Mouse (Mus musculus): Measurements from ENCODE around the gene Ankrd11. TPM values are rescaled to one million over a fixed set of nuclear protein-coding genes. Genes with fewer than 3 reads are reported as not detected.

Ankrd11 gene
- total RNA-seq, 2 experiments from 2014 or later, result 53.4 to 78.6 TPM

DNA sequence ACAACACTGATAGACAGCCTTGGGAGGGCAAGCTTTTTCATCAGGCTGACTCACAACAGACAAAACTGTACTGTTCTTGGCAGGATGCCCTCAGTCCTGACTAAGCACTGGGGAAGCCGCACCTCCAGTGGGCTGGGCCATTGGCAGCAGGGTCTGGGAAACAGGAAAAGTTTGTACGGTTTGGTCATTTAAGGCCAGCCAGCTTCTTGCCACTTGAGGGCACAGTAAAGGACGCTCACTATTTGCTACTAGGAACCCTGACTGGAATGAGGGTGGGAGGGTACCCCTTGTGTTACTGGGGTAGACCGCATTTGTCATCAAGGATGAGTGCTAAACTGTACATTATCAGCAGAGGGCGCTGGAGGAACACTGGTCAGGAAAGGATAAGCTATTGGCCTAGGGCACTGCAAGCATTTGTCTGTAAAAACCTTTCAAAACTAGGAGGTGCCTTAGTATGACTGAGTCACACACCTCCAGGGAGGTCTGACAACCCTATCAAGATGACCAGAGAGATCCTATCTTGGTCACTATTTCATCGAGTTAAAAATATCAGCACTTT is 135.5 kb downstream of the Ankrd11 start:
- ATAC-seq (replicated peaks; ENCODE audit: low FRiP score, poor library complexity, severe bottlenecking), result peak; percentile 87

DNA sequence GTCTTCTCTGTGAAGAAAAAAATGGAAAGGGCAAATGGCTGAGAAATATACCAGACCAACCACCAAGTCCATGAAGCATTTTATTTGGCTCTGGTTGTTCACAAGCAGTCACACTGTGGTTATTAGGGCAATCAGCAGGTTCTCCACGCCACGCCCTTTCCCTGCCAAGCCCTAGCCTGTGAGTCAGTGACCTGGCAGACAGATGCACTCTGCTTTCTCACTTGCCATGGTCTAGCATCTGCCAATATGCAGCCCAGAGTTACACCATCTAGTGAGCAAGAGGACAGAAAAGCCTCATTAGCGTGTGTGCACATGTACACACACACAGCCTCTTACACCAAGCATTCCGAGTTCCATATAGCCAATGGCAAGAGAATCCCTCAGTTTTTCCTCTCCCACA is 136.7 kb downstream of the Ankrd11 start:
- peak; percentile 73 for ATAC-seq (replicated peaks; ENCODE audit: low FRiP score, poor library complexity, severe bottlenecking)

DNA sequence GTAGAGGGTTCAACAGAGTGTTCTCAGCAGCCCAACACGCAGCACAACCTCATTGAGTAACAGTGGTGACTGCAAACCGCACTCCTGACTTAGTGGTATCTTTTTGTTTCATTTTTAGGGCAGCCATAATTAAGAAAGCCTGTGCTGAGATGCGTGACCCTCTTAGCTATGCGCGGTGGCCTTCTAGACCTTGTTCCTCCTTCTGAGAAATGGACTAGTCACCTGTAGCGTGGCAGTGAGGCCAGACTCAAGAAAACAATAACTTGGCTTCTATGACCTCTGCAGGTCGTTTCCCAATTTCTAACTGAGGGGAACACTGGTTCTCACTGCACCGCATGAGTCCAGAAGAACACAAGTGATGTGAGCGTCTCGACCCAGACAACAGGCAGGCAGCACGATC is 137.6 kb downstream of the Ankrd11 start:
- no peak for ATAC-seq (replicated peaks; ENCODE audit: low FRiP score, poor library complexity, severe bottlenecking)

DNA sequence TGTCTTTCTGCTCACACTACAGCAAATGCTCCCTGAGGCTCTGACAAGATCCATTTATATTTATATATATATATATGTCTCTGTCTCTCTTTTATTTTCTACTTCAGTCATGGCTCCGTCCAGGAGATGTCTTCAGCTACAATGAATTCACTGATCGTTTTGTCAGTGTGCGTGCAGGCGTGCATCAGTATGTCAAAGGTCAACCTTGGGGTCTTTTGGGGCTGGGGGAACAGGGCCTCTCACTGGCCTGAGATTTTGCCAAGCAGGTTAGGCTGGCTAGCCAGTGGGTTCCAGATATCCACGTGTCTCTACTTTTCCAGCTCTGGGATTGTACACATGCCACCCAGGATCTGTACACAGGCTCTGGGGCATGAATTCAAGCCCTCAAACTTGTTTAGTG is 139.1 kb downstream of the Ankrd11 start:
- ATAC-seq (replicated peaks; ENCODE audit: low FRiP score, poor library complexity, severe bottlenecking), result no peak

DNA sequence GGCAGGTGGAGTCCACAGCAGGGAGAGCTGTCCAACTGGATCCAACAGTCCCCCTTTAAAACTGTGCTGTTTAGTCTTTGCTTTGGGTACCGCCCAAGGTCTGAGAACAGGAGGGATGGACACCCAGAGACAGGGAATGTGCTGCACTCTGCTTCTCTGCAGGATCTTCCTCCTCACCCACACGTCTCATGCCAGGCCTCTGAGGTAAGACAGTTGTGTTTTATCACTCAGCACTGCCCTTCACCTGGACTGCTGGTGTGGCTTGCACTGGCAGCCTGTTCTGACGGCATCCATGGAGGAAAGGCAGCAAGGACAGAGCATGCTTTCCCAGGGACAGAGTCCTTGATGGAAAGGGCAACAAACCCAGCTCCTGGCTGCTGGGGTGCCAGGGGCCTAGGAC is 139.5 kb downstream of the Ankrd11 start:
- no peak for ATAC-seq (replicated peaks; ENCODE audit: low FRiP score, poor library complexity, severe bottlenecking)

DNA sequence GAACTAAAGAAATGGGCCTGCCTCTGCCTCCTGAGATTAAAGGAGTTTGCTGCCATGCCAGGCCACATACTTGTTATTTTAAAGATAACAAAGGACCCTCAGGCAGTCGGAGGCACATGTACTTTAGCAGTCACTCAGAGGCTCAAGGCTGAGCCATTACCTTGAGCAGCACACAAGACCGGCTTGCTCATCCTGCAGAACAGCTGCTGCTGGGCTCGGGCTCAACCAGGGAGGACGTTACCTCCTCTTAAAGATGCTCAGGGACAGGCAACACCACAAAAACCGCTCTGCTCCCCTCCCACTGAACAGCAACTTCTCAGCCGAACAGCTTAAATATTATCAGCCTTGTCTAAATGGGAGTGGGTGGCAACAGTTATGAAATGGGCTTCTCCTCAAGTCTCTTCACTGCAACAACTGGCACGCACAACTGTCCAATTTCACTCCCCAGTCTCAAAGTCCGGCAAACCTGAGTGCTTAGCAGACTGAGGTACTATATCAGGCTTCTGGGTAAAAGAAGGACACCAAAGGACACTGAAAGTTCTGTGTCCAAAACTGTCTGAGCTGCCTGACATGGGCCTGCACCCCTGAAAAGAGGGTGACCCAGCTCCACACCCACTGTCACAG is 140.1 kb downstream of the Ankrd11 start:
- no peak for ATAC-seq (replicated peaks; ENCODE audit: low FRiP score, poor library complexity, severe bottlenecking)

DNA sequence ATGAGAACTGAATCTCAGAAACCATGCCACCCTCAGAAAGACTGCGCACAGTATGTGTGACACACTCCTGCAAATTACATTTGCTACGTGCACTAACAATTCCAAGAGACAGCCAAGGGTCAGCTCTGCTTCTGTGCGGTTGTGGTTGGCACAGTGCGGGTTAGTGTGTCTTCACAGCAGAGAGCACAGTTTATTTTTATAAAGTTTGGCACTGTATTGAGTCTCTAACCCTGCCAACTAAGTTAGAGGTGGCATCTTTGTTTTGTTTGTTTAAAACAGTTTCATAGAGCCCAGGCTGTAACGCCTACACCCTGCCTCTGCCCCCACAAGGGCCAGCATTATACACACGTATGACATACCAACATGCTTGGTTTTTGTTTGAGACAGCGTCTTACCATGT is 140.6 kb downstream of the Ankrd11 start:
- ATAC-seq (replicated peaks; ENCODE audit: low FRiP score, poor library complexity, severe bottlenecking), result no peak

DNA sequence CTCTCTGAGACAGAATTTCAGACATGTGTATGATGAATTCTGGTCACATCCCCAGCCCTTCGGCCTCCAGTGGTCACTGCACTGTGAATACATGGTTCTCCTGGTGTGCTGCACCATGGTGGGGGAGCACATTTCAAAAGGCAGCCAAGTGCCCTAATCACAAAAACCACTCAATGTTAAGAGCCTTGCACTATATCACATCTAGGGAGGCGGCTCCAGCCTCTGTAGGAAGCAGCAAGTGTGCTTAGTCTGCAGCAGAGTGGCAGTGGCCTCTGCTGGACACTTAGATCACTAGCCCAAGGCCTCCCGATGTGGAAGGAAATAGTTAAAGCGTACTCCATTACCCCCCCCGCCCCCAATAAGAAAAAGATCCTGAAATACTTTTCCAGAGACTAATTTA is 143.0 kb downstream of the Ankrd11 start:
- ATAC-seq (replicated peaks; ENCODE audit: low FRiP score, poor library complexity, severe bottlenecking), result no peak

DNA sequence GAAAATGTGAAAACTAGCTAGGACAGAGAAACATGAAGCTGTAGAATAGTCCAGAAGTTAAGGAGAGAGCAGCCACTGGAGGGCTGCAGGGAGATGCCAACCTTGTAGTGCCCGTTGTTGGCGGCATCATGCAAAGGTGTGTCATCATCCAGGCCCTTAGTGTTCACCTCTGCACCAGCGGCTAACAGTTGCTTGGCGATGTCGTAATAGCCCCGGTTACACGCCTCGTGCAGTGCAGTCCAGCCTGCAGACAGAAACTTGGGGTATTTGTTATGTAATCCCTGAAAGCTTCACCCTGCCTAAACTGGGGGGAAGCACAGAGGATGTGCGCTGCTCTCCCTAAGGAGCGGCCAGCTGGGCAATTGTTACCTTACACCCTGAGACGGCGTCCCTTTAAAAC is 143.6 kb downstream of the Ankrd11 start:
- ATAC-seq (replicated peaks; ENCODE audit: low FRiP score, poor library complexity, severe bottlenecking), result no peak

DNA sequence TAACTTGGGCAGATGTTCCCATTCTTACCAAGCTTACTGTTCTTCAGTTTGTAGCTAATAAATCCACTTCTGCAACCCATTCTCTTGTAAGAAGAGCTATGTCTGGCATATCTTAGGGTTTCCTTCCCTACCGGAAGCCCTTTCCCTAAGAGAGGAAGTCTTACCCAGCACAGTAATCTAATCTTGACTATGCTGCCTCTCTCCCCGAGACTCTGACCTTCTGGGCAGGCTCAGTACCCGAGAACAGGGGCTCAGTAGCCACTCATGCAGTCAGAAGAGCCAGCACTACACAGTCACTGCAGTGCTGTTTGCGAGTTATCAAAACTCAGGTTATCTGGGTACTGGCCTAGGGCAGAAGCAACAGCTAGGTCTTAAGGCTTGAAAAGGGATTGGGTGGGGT is 144.1 kb downstream of the Ankrd11 start:
- no peak for ATAC-seq (replicated peaks; ENCODE audit: low FRiP score, poor library complexity, severe bottlenecking)

DNA sequence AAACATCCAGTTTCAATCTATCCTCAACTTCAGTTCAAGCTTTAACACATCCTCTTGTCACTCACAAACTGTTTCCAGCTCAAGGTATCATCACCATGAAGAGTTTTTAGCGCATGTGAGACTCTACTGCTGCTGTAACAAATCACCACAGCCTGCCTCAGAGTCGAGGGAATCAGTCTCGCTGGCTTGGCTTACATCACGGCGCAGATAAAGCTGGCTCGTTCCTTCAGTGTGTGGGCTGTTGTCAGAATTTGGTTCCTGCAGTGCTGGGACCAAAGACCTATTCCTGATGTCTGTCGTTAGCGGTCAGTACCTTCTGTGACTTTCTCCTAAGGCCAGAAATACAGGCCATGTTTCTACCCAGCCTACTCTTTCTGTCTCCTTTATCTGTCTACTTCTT is 144.9 kb downstream of the Ankrd11 start:
- ATAC-seq (replicated peaks; ENCODE audit: low FRiP score, poor library complexity, severe bottlenecking), result no peak

DNA sequence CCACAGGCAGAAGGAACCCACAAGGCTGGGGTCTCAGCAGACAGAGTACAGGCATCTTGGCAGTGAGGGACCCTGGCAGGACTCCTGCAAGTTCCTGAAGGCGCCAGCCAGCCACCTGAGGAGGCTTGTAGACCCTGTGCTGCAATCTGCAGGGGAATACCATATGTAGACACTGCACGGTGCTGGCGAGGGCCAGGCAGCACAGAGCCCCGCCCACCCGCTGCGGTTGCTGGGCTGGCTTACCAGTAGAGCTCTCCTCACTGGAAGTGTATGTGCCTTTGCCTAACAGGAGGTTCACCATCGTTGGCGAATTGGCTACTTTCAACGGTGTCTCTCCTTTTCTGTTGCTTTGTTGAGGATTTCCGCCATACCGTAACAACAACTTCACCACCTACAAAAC is 145.8 kb downstream of the Ankrd11 start:
- no peak for ATAC-seq (replicated peaks; ENCODE audit: low FRiP score, poor library complexity, severe bottlenecking)

DNA sequence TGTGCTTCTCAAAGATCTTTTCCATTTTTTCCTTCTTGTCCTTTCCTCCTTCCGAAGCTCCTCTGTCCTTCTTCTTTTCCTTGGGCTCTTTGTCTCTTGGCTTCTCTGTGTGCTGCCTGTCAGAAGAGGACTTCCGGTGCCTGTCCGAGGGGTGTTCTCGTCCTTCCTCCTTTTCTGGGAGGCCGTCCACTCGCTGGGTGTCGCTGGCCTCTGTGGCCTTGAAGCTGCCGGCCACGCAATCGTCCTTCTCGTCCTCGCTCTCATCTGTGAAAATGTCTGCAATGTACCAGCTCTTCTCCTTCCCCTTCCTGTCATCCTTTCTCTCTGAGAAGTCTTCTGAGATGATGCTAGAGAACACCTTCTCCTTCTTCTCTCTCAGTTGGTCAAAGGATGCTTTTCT is 148.6 kb downstream of the Ankrd11 start:
- ATAC-seq (replicated peaks; ENCODE audit: low FRiP score, poor library complexity, severe bottlenecking), result no peak

DNA sequence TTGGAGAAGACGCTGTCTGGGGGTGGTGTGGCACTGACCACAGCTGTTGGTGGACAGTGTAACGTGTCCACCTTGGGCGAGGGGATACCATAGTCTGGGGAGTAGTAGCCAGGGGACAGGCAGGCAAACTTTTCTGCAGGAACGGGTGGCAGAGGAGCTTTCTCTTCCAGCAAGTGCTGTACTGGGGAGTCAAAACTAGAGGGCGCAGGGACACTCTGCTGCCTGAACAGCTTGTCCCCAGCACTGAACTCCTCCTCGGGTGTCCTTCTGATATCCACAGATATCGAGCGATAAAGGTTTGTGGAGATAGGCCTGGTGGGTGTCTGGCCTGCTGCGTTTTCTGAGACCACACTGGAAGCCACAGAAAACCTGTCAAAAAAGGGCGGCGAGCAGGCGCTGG is 150.6 kb downstream of the Ankrd11 start:
- ATAC-seq (replicated peaks; ENCODE audit: low FRiP score, poor library complexity, severe bottlenecking), result no peak

DNA sequence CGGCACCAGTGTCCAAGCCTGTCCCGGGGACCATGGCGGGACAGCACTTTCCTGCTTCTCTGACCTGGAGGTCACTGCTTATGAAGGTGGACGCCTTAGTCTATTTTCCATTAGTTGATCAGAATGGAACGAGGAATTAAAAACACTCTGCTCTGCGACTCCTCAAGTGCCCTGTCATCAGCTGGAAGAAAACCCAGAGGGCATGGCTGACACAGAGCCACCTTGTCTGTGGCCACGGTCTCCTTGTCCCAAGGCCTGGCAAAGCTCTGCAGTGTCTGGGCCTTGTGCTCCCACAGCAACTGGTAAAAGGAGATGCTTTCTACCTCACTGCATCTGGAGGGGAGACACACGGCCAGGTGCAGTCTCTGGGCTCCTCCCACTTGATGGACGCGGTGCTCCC is 158.4 kb downstream of the Ankrd11 start:
- ATAC-seq (replicated peaks; ENCODE audit: low FRiP score, poor library complexity, severe bottlenecking), result no peak

DNA sequence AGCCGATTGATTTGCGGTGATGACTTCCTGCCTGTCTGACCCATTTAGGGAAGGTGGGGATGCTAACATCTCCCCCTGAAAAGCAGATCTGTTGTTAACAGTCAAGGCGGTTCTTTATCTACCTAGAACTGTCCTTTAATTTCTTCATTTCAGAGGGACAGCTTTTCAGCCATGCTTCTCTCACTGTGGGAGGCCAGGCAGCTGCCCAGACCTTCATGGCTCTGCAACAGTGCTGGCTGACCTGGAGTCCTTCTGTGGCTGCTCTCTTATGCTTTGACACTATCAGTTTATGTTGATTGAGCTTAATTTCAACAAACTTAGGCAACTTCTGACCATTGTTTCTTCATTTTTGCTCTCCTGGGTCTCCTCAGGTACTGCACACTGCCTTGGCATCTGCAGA is 161.8 kb downstream of the Ankrd11 start:
- ATAC-seq (replicated peaks; ENCODE audit: low FRiP score, poor library complexity, severe bottlenecking), result no peak

DNA sequence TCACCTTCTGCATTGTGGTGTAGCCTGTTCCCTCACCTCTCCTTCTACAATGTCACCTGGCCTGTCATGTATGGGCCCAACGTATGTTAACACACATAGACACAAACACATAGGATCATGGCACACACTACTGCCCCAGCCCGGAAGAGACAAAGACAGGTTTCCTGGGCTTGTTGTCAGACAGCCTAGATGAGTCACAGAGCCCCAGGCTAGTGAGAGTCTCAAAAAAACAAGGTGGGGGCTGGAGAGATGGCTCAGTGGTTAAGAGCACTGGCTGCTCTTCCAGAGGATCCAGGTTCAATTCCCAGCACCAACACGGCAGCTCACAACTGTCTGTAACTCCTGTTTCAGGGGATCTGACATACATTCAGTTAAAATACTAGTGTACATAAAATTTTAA is 163.8 kb downstream of the Ankrd11 start:
- no peak for ATAC-seq (replicated peaks; ENCODE audit: low FRiP score, poor library complexity, severe bottlenecking)

DNA sequence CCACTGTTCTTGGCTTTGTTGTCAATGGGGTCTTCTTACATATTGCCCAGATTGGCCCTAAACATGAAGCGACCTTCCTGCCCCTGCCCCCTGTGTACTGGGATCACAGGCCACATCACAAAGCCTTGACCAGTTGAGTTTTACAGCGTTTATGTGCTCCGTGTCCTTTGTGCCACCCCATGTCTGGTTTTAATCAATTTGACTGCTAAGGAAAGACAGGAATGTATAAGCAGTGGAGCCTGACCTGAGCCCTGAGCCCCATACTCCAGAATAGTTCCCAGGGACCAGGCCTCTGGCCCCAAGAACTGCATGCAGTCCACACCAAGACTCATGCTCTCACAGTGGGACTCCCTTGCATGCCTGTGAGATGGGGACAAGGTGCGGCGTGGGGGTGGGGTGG is 166.9 kb downstream of the Ankrd11 start:
- ATAC-seq (replicated peaks; ENCODE audit: low FRiP score, poor library complexity, severe bottlenecking), result no peak

DNA sequence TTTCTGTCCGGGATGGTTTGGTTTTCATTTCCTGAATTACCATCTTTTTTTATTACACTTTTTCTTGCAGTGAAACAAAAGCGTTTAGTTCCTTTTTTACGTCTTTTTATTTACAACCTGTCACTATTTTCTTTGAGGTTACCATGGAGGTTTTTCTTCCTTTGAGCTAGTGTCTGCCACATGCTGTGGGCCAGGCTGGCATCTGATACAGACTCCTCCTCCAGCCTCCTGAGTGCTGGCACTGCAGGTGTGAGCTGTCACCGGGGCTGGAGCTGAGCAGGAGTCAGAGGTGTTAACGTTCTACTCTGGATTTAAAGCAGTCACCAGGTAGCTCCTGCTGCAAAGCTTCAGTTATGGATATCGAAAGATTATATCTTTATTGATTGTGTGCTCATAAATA is 168.9 kb downstream of the Ankrd11 start:
- no peak for ATAC-seq (replicated peaks; ENCODE audit: low FRiP score, poor library complexity, severe bottlenecking)

DNA sequence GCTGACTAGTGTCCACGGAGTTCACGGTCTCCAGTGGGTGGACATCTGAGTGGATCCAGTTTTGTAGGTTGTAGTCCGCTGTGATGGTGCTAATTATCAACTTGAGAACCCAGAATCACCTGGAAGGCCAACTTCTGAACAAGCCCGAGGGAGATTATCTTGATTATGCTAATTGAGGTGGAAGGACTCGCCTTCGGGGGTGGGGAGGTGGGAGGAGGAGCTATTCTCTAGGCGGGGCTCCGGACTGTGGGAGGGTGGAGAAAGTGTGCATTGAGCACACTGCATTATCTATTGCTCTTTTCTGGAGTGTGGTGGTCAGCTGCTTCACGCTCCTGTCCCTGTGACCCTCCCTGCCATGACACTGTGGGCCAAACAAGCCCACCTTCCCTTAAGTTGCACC is 170.4 kb downstream of the Ankrd11 start:
- no peak for ATAC-seq (replicated peaks; ENCODE audit: low FRiP score, poor library complexity, severe bottlenecking)

DNA sequence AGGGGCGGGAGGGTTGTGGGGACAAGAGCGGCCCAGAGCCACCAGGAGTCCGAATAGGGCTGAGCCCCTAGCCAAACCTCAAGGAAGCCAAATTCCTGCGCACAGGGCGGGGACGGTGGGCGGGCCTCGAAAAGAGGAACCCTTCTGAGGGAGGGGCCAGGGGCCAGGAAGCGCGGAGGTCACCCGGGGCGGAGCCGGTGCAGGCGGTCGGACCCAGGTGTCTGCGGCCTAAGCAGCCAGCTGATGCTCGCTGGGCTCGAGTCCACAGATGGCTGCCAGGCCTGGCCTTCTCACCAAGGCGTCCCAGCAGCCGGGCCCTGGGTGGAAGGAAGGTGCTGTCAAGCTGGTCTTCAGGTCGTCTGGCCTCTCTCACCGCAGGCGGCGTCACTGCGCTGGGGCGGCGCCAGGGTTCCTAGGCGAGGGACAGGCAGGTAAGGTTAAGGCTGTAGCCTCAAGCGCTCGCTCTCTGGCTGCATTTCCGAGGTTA is 171.7 kb downstream of the Ankrd11 start:
- ATAC-seq (replicated peaks; ENCODE audit: low FRiP score, poor library complexity, severe bottlenecking), result no peak

DNA sequence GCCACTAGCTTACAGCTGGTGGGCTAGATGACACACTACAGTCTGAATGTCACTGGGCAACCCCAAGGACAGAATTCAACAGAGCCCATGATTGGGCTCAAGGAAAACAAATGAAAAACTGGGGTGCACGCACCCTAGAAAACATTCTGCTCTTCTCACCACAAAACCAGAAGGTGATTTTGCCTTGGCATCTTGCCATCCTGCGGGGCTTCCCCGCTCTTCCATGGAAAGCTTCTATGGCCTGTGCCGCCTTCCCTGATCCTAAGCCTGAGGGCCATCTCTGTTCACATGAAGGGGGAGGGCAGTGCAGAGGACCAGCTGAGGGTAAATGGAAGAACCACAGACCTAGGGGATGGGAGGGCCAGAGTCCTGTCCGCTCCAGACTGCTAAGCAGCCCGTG is 174.1 kb downstream of the Ankrd11 start:
- no peak for ATAC-seq (replicated peaks; ENCODE audit: low FRiP score, poor library complexity, severe bottlenecking)
